16 mouse cellular contexts compared by ENCODE assay signal in genomic region chr17:50966147-50966546, GRCm38 (mm10).
"Had no signal": no experiment of that assay in that cellular context is flagged by ENCODE, and none has a peak within 500 bp of the region (broad histone marks: within the 10 kb centered on the region; RNA-seq: fewer than 3 reads in every experiment).

No protein-coding gene starts in this region.

- H3K9ac ChIP-seq: lung, embryonic 15.5 days; midbrain, embryonic 13.5 days; midbrain, embryonic 15.5 days; neural tube, embryonic 12.5 days; stomach, embryonic 15.5 days had no signal

- H3K4me2 ChIP-seq: lung, embryonic 15.5 days; midbrain, embryonic 11.5 days; midbrain, embryonic 13.5 days; midbrain, embryonic 15.5 days; neural tube, embryonic 12.5 days; stomach, embryonic 15.5 days had no signal

- H3K27ac ChIP-seq: lung, embryonic 15.5 days; macrophage; midbrain, embryonic 13.5 days; midbrain, embryonic 15.5 days; neural tube, embryonic 12.5 days; stomach, embryonic 15.5 days; stomach, postnatal 0 days had no signal

- DNase-seq: lung, adult 2 months; lung, postnatal 14 days; lung, postnatal 36 days; right cerebral cortex, postnatal 14 days; thymus, adult 2 months; thymus, postnatal 25 days; thymus, postnatal 4 days had no signal

- H3K4me3 ChIP-seq: lung, embryonic 15.5 days; megakaryocyte, embryonic 14.5 days; midbrain, embryonic 13.5 days; midbrain, embryonic 15.5 days; neural tube, embryonic 12.5 days; stomach, embryonic 15.5 days had no signal

- H3K4me1 ChIP-seq: lung, embryonic 15.5 days; megakaryocyte, embryonic 14.5 days; midbrain, embryonic 13.5 days; midbrain, embryonic 15.5 days; neural tube, embryonic 12.5 days; stomach, embryonic 15.5 days had no signal

- H3K36me3 ChIP-seq: lung, embryonic 15.5 days; midbrain, embryonic 13.5 days; midbrain, embryonic 15.5 days; neural tube, embryonic 12.5 days; stomach, embryonic 15.5 days had no signal

- H3K27me3 ChIP-seq: lung, embryonic 15.5 days; megakaryocyte, embryonic 14.5 days; midbrain, embryonic 13.5 days; midbrain, embryonic 15.5 days; neural tube, embryonic 12.5 days; stomach, embryonic 15.5 days had no signal

- H3K9me3 ChIP-seq: lung, embryonic 15.5 days; megakaryocyte, embryonic 14.5 days; midbrain, embryonic 13.5 days; midbrain, embryonic 15.5 days; neural tube, embryonic 12.5 days; stomach, embryonic 15.5 days had no signal
